Mouse (Mus musculus): ENCODE results near the gene BC025446. TPM values are rescaled to one million over a fixed set of nuclear protein-coding genes. Genes with fewer than 3 reads are reported as not detected.

BC025446 gene
- not detected for total RNA-seq (2021)
- long read RNA-seq, experiment 1 = 0 reads
- long read RNA-seq, experiment 2 = 0 reads

GRCm38 (mm10) chr15:75215778-75216691 lies at the start of gene BC025446:
Gene BC025446, plus strand, starts transcription at chr15:75216376.
- no peak for DNase-seq

- DNase-seq = peak; percentile 44 to 57
Measured at GRCm38 (mm10) chr15:75175506-75175905, 40.7 kb upstream of the BC025446 start.

GRCm38 (mm10) chr15:75186291-75186690 lies 29.9 kb upstream of the BC025446 start:
- no peak for DNase-seq

DNA sequence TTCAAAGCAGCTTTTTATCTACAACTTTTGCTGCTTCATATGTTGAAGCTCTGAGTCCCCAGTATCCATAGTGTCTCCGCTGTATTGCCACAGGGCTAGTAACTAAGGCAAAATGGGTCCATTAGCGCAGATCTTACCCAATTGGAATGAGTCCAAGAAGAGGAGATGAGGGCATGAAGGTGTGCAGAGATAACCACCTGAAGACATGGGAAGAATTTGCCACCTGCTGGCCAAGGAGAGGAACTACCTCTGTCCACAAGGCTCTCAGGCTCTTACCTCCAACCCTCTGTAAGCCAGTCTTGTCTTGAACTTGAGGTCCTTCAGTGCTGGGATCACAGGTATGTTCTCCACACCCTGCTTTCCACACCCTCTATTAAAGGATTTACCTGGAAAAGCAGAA lies 27.1 kb upstream of the BC025446 start:
- DNase-seq = peak; percentile 8 to 14

GRCm38 (mm10) chr15:75190560-75190959 lies 25.6 kb upstream of the BC025446 start:
- DNase-seq = peak in 1 of 2 experiments; percentile 20

DNA sequence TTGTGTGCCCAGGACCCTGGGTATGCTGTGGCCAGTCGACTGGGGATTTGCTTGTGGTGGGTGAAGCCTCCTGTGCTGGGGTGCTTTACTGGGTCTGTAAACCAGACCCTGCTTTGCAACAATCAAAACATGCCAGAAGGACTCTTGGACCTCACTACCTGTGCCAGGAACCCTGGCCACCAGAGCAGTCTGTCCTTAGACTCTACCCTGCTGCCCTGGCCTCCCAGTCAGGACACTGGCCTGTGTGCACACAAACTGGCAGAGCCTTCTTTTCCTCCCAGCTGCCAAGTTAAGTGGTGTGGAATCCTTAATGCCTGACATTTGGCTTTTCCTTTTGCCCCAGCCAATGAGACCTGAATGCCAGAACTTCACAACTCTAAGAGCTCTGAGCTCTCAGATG lies 655 bp downstream of the BC025446 start:
- DNase-seq = peak in 1 of 2 experiments; percentile 3

DNA sequence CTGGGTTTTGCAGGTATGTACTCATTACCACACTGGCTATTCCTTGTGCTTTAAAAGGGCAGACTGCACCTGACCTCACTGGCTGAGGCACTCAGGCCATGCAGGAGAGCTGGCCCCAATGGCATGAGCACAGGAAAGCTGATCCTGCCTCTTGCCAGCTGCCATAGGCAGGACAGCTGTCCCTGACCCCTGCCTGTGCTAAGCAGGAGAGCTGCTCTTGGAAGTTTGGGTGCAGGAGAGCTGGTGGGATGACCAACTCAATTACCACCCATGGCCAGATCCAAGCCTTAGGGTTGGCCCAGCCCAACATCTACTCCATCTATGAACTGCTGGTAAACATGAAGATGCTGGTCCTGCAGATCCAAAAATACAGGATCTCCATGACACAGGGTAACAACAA lies 5.8 kb downstream of the BC025446 start:
- DNase-seq = no peak

DNA sequence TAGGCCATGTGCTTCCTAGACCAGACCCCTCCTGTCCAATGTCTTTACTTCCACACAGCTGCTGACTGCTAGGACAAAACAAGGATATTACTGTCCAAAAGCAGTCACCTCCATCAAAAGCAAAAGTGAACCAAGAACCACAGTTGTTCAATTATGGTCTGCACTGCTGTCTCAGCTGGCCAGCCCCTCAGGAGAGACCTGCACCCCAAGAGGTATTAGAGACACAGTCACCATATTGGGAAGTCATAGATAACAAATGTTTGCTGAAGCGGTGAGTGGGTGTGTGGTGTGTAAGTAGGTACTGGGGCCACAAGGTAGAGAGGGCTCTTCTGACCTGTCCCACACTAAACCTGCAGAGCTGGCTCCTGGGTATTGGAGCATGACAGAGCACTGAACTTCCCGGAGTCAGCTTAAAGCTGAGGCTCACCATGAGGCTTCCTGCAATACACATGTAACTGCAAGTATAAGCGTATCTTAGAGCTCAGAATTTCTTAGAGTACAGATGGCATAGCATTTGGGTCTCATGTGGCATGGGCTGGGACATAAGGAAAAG lies 21.6 kb downstream of the BC025446 start:
- DNase-seq = no peak

DNA sequence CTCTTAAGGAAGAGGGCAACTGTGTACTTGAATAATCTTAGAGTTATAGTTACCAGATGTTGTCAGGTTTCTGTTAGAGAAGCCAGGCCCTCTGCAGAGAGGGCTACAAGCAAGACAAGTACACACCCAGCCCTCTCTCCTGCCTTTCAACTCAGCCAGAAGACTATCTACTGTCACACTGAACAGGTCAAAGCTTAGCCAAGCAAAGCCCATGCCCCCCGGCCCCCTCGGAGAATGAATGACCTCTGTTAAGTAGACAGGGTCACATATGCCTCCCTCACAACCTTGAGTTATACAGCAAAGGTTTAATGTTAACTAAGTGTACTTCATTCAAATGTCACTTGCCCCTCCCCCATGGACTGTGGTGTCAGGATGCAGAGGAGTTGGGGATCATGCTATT lies 24.4 kb downstream of the BC025446 start:
- no peak for DNase-seq

GRCm38 (mm10) chr15:75242756-75243640 lies 26.8 kb downstream of the BC025446 start:
- DNase-seq = no peak

- no peak for DNase-seq
Measured at GRCm38 (mm10) chr15:75254671-75255070, 38.5 kb downstream of the BC025446 start.

- DNase-seq = no peak
Measured at GRCm38 (mm10) chr15:75265863-75266262, 49.7 kb downstream of the BC025446 start.

GRCm38 (mm10) chr15:75266626-75267025 lies 50.5 kb downstream of the BC025446 start:
- no peak for DNase-seq

DNA sequence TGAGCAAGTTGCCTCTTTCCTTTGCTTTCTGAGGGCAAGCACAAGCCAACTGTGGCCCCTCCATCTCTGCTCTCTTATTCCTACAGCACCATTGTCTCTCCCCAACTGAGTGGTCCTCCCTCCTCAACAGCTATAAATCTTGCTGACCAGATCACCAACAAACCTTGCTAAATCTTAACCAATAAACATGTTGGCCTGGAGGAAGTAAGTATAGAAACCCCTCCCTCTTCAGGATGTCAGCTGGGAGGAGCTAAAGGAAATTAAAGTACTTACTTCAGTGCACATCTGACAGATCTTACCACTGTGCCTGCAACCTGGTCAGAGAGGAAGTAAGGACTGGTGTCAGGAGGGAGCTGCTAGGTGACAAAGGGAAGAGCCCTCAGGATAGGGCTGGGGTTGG lies 51.9 kb downstream of the BC025446 start, which contains the start of gene Ly6f:
Ly6f (plus strand) TSS at position 301 of the 400 bp plus-strand sequence.
- no peak for DNase-seq

DNA sequence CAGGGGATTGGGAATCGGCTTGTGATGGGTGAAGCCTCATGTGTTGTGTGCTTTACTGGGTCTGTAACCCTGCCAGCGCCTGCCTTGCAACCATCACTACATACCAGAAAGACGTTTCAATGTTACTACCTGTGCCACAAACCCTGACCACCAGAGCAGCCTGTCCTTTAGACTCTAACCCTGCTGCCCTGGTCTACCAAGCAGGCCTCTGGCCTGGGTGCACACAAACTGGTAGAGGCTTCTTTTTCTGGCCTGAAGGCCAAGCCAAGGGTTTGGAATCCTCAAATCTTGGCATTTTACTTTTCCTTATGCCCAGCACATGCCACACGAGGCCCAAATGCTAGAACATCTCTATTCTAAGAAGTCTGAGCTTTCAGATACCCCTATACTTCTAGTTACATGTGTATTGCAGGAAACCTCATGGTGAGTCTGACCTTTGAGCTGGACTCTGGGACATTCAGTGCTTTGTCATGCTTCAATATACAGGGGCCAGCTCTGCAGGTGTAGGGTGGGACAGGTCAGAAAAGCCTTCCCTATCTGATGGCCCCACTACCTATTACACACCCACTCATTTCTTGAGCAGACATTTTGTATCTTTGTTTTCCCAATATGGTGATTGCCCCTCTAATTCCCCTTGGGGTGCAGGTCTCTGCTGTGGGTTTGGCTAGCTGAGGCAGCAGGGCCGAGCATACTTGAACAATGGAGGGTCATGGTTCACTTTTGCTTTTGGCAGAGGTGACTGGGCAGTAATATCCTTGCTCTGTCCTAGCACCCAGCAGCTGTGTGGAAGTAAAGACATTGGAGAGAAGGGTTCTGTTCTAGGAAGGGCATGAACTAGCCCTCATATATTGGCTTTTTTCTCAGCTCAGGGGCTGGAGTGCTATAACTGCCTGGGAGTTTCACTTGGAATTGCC lies 53.0 kb downstream of the BC025446 start:
- DNase-seq = no peak

- DNase-seq = no peak
Measured at GRCm38 (mm10) chr15:75270169-75270568, 54.0 kb downstream of the BC025446 start.

GRCm38 (mm10) chr15:75270691-75271362 lies 54.7 kb downstream of the BC025446 start:
- no peak for DNase-seq

- DNase-seq = no peak
Measured at GRCm38 (mm10) chr15:75271426-75271825, 55.2 kb downstream of the BC025446 start.

GRCm38 (mm10) chr15:75271891-75272290 lies 55.7 kb downstream of the BC025446 start:
- no peak for DNase-seq
